ENCODE assay signal across 8 mouse cellular contexts in the genomic region with DNA sequence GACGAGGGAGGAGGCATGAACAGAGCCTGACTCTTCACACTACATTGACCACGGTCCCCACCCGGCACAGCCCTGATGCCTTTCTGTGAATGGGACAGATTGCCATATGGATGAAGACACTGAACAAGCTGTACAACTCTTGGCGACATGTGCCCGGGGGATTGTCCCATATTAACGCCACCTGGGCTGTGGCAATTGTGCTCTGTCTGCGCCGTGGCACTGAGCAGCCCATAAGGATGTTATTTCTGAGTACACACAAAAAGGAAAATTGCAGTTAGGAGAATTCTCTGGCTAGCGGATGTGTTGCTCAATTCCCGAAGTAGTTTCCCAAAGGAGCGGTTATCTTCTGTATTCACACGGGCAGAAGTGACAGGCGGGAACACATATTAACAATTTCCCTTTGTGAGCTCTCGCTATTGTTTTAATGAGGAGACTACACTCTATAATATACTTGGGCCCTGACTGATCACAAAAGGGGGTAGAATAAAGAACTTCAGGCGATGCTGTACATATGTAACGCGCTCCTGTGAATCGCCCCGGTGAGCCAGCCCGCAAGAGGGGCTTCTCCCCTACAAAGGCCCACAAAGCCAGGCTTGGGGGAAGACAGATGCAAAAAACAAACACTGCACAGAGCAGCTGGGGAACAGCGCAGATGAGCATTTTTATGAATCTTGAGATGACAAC.
DNase-seq lines count a peak whose midpoint lies in the region; ATAC-seq and TF ChIP-seq lines count a peak whose summit lies in the region.
"Had no signal": no experiment of that assay in that cellular context is flagged by ENCODE, and none has a peak within 500 bp of the region (broad histone marks: within the 10 kb centered on the region; RNA-seq: fewer than 3 reads in every experiment).

No protein-coding gene starts in this region.

- H3K4me1 ChIP-seq in heart, embryonic 14.5 days (ENCODE audit: control insufficient read depth in 2 of 2, insufficient read depth in 2 of 2, low read length in 2 of 2) = peaks cover 30 to 57% of the 10 kb centered on the region in 2 experiments
- 0 out of 2 replicates have a peak, but pooled peaks cover 3% of the 10 kb centered on the region for H3K4me1 ChIP-seq in midbrain, postnatal 0 days (ENCODE audit: insufficient read depth, low read length)

- no peak for ATAC-seq in heart, embryonic 14.5 days (ENCODE audit: insufficient number of reproducible peaks, insufficient read depth, low FRiP score, low read depth)
- no peak; the same call in 1 of the 2 replicates for ATAC-seq in midbrain, postnatal 0 days (ENCODE audit: low FRiP score)
- no peak for ATAC-seq in inflammation-experienced regulatory T-cells, adult 6 months

- H3K27me3 ChIP-seq in heart, embryonic 14.5 days (ENCODE audit: control insufficient read depth, insufficient read depth, low read length) = no peaks in the 10 kb centered on the region
- no peaks in the 10 kb centered on the region for H3K27me3 ChIP-seq in midbrain, postnatal 0 days (ENCODE audit: insufficient read depth, low read length)

- no peak overlapping the region for H3K9ac ChIP-seq in heart, embryonic 14.5 days (ENCODE audit: low read length)
- no peak overlapping the region for H3K9ac ChIP-seq in midbrain, postnatal 0 days (replicated peaks; ENCODE audit: low read length, poor library complexity, severe bottlenecking)
- H3K9ac ChIP-seq: limb, embryonic 12.5 days had no signal

- H3K4me3 ChIP-seq in heart, embryonic 14.5 days (ENCODE audit: control insufficient read depth in 1 of 2, insufficient read depth in 1 of 2, low read depth in 1 of 2, low read length in 2 of 2) = no peak overlapping the region
- no peak overlapping the region for H3K4me3 ChIP-seq in midbrain, postnatal 0 days (ENCODE audit: low read depth, low read length)
- H3K4me3 ChIP-seq: limb, embryonic 12.5 days had no signal

- WGBS in heart, embryonic 14.5 days = 75% methylated on average over 21 of the region's 21 CpGs
- WGBS in midbrain, postnatal 0 days = 30% methylated on average over 21 of the region's 21 CpGs

- peak; percentile 77 for DNase-seq in left cerebral cortex, postnatal 4 days
- no peak for DNase-seq in left cerebral cortex, postnatal 10 days (ENCODE audit: extremely low spot score in 1 of 2, low spot score in 2 of 2)
- DNase-seq in cerebellum, adult 9-10 months = peak; percentile 13
- DNase-seq in midbrain, postnatal 0 days (ENCODE audit: low spot score) = peak; percentile 67
- DNase-seq in natural killer cell, adult 2 months (ENCODE audit: low spot score in 2 of 2) = no peak

- H3K9me3 ChIP-seq in heart, embryonic 14.5 days (ENCODE audit: control insufficient read depth, low read length) = no peaks in the 10 kb centered on the region
- no peaks in the 10 kb centered on the region for H3K9me3 ChIP-seq in midbrain, postnatal 0 days (ENCODE audit: low read length)
- H3K9me3 ChIP-seq: limb, embryonic 12.5 days had no signal

- peak overlapping the region; percentile 10 to 12; a peak in 2 of 4 replicates for H3K27ac ChIP-seq in heart, embryonic 14.5 days (replicated peaks in 1 of 2; ENCODE audit: control insufficient read depth in 1 of 2, insufficient read depth in 1 of 2, low read depth in 2 of 2, low read length in 2 of 2)
- peak overlapping the region; percentile 32; the same call in 1 of the 2 replicates for H3K27ac ChIP-seq in midbrain, postnatal 0 days (ENCODE audit: low read depth, low read length)
- H3K27ac ChIP-seq: limb, embryonic 12.5 days had no signal

- no peak overlapping the region for H3K4me2 ChIP-seq in heart, embryonic 14.5 days (ENCODE audit: low read length)
- H3K4me2 ChIP-seq in midbrain, postnatal 0 days (ENCODE audit: low read depth, low read length, poor library complexity, severe bottlenecking) = peak overlapping the region; percentile 15; the same call in 1 of the 2 replicates
- H3K4me2 ChIP-seq: limb, embryonic 12.5 days had no signal

- H3K36me3 ChIP-seq in heart, embryonic 14.5 days (ENCODE audit: control insufficient read depth, insufficient read depth, low read length) = no peaks in the 10 kb centered on the region; the same call in 1 of the 2 replicates
- H3K36me3 ChIP-seq in midbrain, postnatal 0 days (ENCODE audit: insufficient read depth, low read length) = no peaks in the 10 kb centered on the region
- H3K36me3 ChIP-seq: limb, embryonic 12.5 days had no signal

- intact Hi-C loops in left cerebral cortex, postnatal 4 days (cut with DNase I) = no loop called here
- intact Hi-C loops in left cerebral cortex, postnatal 10 days (cut with DNase I) = no loop called here

- no peak for TF ChIP-seq CTCF in midbrain, postnatal 0 days (IDR thresholded peaks at IDR 0.05)

Comparison
In these comparisons a context has a peak if more than half of its experiments do, and no peak if none do; other contexts are left out.
1. DNase-seq: peak in left cerebral cortex, postnatal 4 days (single experiment), cerebellum, adult 9-10 months (single experiment) and midbrain, postnatal 0 days (single experiment); none in left cerebral cortex, postnatal 10 days (0 of 2) and natural killer cell, adult 2 months (0 of 2).